In genomic region chr1:11795666-11796065, GRCm38 (mm10) we compare ENCODE assay signal across 15 mouse cellular contexts.
DNase-seq lines count a peak whose midpoint lies in the region; ATAC-seq and TF ChIP-seq lines count a peak whose summit lies in the region.
"Had no signal": no experiment of that assay in that cellular context is flagged by ENCODE, and none has a peak within 500 bp of the region (broad histone marks: within the 10 kb centered on the region; RNA-seq: fewer than 3 reads in every experiment).

No protein-coding gene starts in this region.

- peak; percentile 17 for DNase-seq in forebrain, embryonic 14.5 days (ENCODE audit: low spot score)
- peak; percentile 5 for DNase-seq in layer of hippocampus, adult 9-11 months
- DNase-seq in layer of hippocampus, adult 9-10 months (ENCODE audit: low spot score), result no peak
- DNase-seq in brain, embryonic 14.5 days (ENCODE audit: low read depth), result peak; percentile 42
- peak; percentile 3 for DNase-seq in cerebellum, postnatal 25 days
- DNase-seq in ovary, postnatal 36 days (ENCODE audit: low spot score), result no peak
- DNase-seq: adrenal gland, adult 8-10 months; B cell, adult 2 months; embryo, embryonic 11 days; kidney, adult 18-20 months had no signal

- H3K27ac ChIP-seq in forebrain, embryonic 14.5 days (ENCODE audit: low read depth, low read length), result no peak overlapping the region
- H3K27ac ChIP-seq in forebrain, embryonic 15.5 days (replicated peaks), result no peak overlapping the region
- no peak overlapping the region for H3K27ac ChIP-seq in neural tube, embryonic 15.5 days (replicated peaks)
- H3K27ac ChIP-seq: hindbrain, embryonic 12.5 days; liver, embryonic 14.5 days had no signal

- no peaks in the 10 kb centered on the region for H3K36me3 ChIP-seq in forebrain, embryonic 14.5 days (ENCODE audit: control insufficient read depth, insufficient read depth, low read length)
- no peaks in the 10 kb centered on the region for H3K36me3 ChIP-seq in forebrain, embryonic 15.5 days
- H3K36me3 ChIP-seq in neural tube, embryonic 15.5 days, result no peaks in the 10 kb centered on the region
- H3K36me3 ChIP-seq: hindbrain, embryonic 12.5 days had no signal

- ATAC-seq in forebrain, embryonic 14.5 days, result no peak
- no peak for ATAC-seq in forebrain, embryonic 15.5 days (replicated peaks)
- no peak for ATAC-seq in neural tube, embryonic 15.5 days (ENCODE audit: low FRiP score)

- no peaks in the 10 kb centered on the region for H3K27me3 ChIP-seq in forebrain, embryonic 14.5 days (replicated peaks; ENCODE audit: control insufficient read depth, insufficient read depth, low read length)
- no peaks in the 10 kb centered on the region for H3K27me3 ChIP-seq in forebrain, embryonic 15.5 days
- no peaks in the 10 kb centered on the region for H3K27me3 ChIP-seq in neural tube, embryonic 15.5 days (replicated peaks)
- H3K27me3 ChIP-seq: hindbrain, embryonic 12.5 days had no signal

- no peak for TF ChIP-seq CTCF in brain, embryonic 14.5 days (IDR thresholded peaks at IDR 0.05; ENCODE audit: borderline replicate concordance, extremely low read depth, insufficient read depth, insufficient read length)

- H3K4me1 ChIP-seq in forebrain, embryonic 14.5 days (ENCODE audit: control insufficient read depth, insufficient read depth, low read length), result no peaks in the 10 kb centered on the region
- no peaks in the 10 kb centered on the region for H3K4me1 ChIP-seq in forebrain, embryonic 15.5 days
- H3K4me1 ChIP-seq in neural tube, embryonic 15.5 days, result no peaks in the 10 kb centered on the region
- H3K4me1 ChIP-seq: hindbrain, embryonic 12.5 days had no signal

- H3K4me2 ChIP-seq in forebrain, embryonic 14.5 days (ENCODE audit: low read length), result no peak overlapping the region
- no peak overlapping the region for H3K4me2 ChIP-seq in forebrain, embryonic 15.5 days (replicated peaks)
- H3K4me2 ChIP-seq in neural tube, embryonic 15.5 days, result no peak overlapping the region
- H3K4me2 ChIP-seq: hindbrain, embryonic 12.5 days had no signal

- TF ChIP-seq POLR2A in brain, embryonic 14.5 days (IDR thresholded peaks at IDR 0.05; ENCODE audit: borderline replicate concordance, extremely low read depth, insufficient read depth, insufficient read length, poor library complexity, severe bottlenecking), result no peak

- no peak overlapping the region for H3K9ac ChIP-seq in forebrain, embryonic 14.5 days (ENCODE audit: low read length)
- no peak overlapping the region for H3K9ac ChIP-seq in forebrain, embryonic 15.5 days (replicated peaks)
- H3K9ac ChIP-seq in neural tube, embryonic 15.5 days (replicated peaks), result no peak overlapping the region
- H3K9ac ChIP-seq: hindbrain, embryonic 12.5 days; liver, embryonic 14.5 days had no signal

- no peaks in the 10 kb centered on the region for H3K9me3 ChIP-seq in forebrain, embryonic 14.5 days (replicated peaks; ENCODE audit: control insufficient read depth, low read length)
- no peaks in the 10 kb centered on the region for H3K9me3 ChIP-seq in forebrain, embryonic 15.5 days
- H3K9me3 ChIP-seq in neural tube, embryonic 15.5 days (replicated peaks), result no peaks in the 10 kb centered on the region
- H3K9me3 ChIP-seq: hindbrain, embryonic 12.5 days had no signal

- H3K4me3 ChIP-seq in forebrain, embryonic 14.5 days (ENCODE audit: low read depth, low read length), result no peak overlapping the region
- H3K4me3 ChIP-seq in forebrain, embryonic 15.5 days, result no peak overlapping the region
- no peak overlapping the region for H3K4me3 ChIP-seq in neural tube, embryonic 15.5 days (replicated peaks)
- H3K4me3 ChIP-seq: erythroblast, embryonic 14.5 days; hindbrain, embryonic 12.5 days had no signal

- WGBS in forebrain, embryonic 14.5 days, result 52% methylated on average over 2 of the region's 2 CpGs
- WGBS in forebrain, embryonic 15.5 days, result 41% methylated on average over 2 of the region's 2 CpGs
- 64% methylated on average over 2 of the region's 2 CpGs for WGBS in neural tube, embryonic 15.5 days

Comparison
In these comparisons a context has a peak if more than half of its experiments do, and no peak if none do; other contexts are left out.
1. DNase-seq: peak in forebrain, embryonic 14.5 days (single experiment), layer of hippocampus, adult 9-11 months (single experiment), brain, embryonic 14.5 days (single experiment) and cerebellum, postnatal 25 days (2 of 2); none in layer of hippocampus, adult 9-10 months (single experiment) and ovary, postnatal 36 days (single experiment).